Mouse (Mus musculus) midbrain, embryonic 12.5 days (tissue): ENCODE data around the gene Olfr572. TPM values are rescaled to one million over a fixed set of nuclear protein-coding genes. Genes with fewer than 3 reads are reported as not detected.

ENCODE experiments used
- ATAC-seq: fragments of 200-750 bp; cut with Nextera tagmentation; 2 replicates; pipeline ENCODE4 v1.8.0; 2017; ENCODE audit warnings: low read depth, moderate TSS enrichment, moderate library complexity; ENCODE audit not compliant: low FRiP score
- H3K27ac ChIP-seq: fragments of 300-500 bp; sonication (generic); replicated peaks from 2 replicates; pipeline ENCODE4 v1.5.1; 2016; ENCODE audit warnings: mild to moderate bottlenecking
- H3K27me3 ChIP-seq: fragments of 300-500 bp; sonication (generic); 2 replicates; pipeline ENCODE4 v1.6.1; 2016; ENCODE audit warnings: mild to moderate bottlenecking
- H3K36me3 ChIP-seq: fragments of 300-500 bp; sonication (generic); 2 replicates; pipeline ENCODE4 v1.6.1; 2016
- H3K4me1 ChIP-seq: fragments of 300-500 bp; sonication (generic); 2 replicates; pipeline ENCODE4 v1.6.1; 2016
- H3K4me2 ChIP-seq: fragments of 300-500 bp; sonication (generic); replicated peaks from 2 replicates; pipeline ENCODE4 v1.6.1; 2016; ENCODE audit warnings: mild to moderate bottlenecking, moderate library complexity
- H3K4me3 ChIP-seq: fragments of 300-500 bp; sonication (generic); 2 replicates; pipeline ENCODE4 v1.5.1; 2016; ENCODE audit warnings: mild to moderate bottlenecking
- H3K9ac ChIP-seq: fragments of 300-500 bp; sonication (generic); replicated peaks from 2 replicates; pipeline ENCODE4 v1.6.1; 2016; ENCODE audit warnings: mild to moderate bottlenecking, moderate library complexity
- H3K9me3 ChIP-seq: fragments of 300-500 bp; sonication (generic); 2 replicates; pipeline ENCODE4 v1.6.1; 2016; ENCODE audit warnings: mild to moderate bottlenecking
- WGBS: fragments of 180-500 bp; shearing (Covaris S2); methylation state at CpG from one replicate; pipeline ENCODE4 v1.1.7; 2016; 5-methylcytosine and 5-hydroxymethylcytosine counted together
- polyA plus RNA-seq: library from polyadenylated mRNA; unstranded; fragments of >200 nt; fragmentation: Nextera tagmentation; extraction: Ambion mirVana; gene quantifications from 2 replicates; pipeline ENCODE4 v1.2.1, GENCODE M21; 2016

The Olfr572 gene
- polyA plus RNA-seq, 1 experiment from 2014 or later: not detected

DNA sequence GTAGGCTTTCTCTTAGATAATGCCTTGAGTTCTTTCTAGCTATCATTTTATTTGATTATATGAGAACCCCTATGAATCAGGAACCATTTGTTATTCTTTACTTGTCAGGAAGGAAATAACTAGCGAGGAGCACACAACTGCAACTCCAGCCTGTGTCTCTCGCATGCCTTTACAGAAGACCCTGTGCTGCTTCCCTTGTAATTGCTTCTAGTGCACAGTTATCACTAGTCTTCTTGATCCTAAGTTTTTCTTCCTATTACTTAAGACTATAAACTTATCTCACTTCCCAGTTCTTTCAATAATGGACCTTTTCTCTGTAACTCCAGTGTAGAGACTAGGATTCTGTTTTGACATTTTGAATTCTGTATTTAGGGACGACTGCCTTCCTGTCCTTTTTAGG is 33.9 kb downstream of the Olfr572 start:
- no peak overlapping the region for H3K27ac ChIP-seq
- 77% methylated on average over 3 of the region's 3 CpGs for WGBS

DNA sequence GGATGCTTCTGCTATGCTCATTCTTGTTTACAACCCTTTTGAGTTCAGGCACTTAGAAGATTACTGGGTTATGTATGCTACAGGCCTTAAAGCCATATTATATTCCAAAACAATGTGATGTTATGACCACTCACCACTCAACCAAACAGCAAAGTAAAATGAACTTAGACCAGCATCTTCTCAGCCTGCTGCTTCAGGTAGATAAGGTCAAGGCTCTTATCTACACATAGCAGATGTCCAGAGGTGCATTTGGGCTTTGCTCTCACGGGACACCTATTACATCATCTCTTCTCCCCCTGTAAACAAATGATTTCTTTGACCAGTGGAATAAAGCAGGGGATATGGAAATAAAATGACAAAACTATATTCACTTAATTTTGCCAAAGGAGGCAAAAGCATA is 34.4 kb downstream of the Olfr572 start, which contains the start of gene Olfr575:
Olfr575 (minus strand) TSS at position 183 of the 400 bp plus-strand sequence.
- WGBS: 71% methylated on average over 1 of the region's 1 CpGs
- no peak within 1 kb of the TSS for H3K27ac ChIP-seq
- no peak for ATAC-seq
- no peak within 1 kb of the TSS for H3K4me3 ChIP-seq
- H3K36me3 ChIP-seq: no peaks in the 10 kb centered on the region
- H3K9me3 ChIP-seq: no peaks in the 10 kb centered on the region
- no peak within 1 kb of the TSS for H3K9ac ChIP-seq
- no peak within 1 kb of the TSS for H3K4me2 ChIP-seq
- no peaks in the 10 kb centered on the region for H3K4me1 ChIP-seq
- no peaks in the 10 kb centered on the region for H3K27me3 ChIP-seq

More for the DNA sequence above, 33.9 kb downstream of the Olfr572 start:
- Histone ChIP-seq H3K4me3 (no peak overlapping the region), H3K4me2 (no peak overlapping the region), H3K9me3 (no peaks in the 10 kb centered on the region), H3K27me3 (no peaks in the 10 kb centered on the region), H3K36me3 (no peaks in the 10 kb centered on the region), H3K9ac (no peak overlapping the region), H3K4me1 (no peaks in the 10 kb centered on the region)
- ATAC-seq: no peak

DNA sequence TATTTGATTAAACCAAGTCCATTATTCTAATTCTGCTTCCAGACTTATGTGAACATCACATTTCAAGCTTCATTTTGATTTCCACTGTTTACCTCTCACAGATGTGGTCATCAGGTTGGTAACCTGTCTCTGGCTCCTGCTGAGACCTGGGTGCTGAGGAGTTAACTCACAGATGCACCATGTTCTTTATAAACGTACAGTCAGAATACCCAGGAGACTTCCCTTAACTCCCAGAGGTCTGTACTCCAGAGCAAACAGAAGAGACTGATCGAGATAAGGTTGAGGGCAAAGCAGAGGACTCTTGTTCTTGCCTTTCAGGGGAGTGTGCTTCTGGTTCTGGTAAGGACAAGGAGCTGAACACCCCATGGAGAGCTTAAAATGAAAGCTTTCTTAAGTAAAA is 38.2 kb downstream of the Olfr572 start, which contains the start of gene Olfr576:
Olfr576 (plus strand) TSS at position 301 of the 400 bp plus-strand sequence.
- H3K4me2 ChIP-seq: no peak within 1 kb of the TSS
- WGBS: 67% methylated on average over 2 of the region's 2 CpGs
- no peak within 1 kb of the TSS for H3K27ac ChIP-seq
- ATAC-seq: no peak
- H3K9ac ChIP-seq: no peak within 1 kb of the TSS
- H3K4me1 ChIP-seq: no peaks in the 10 kb centered on the region
- H3K4me3 ChIP-seq: no peak within 1 kb of the TSS
- H3K27me3 ChIP-seq: no peaks in the 10 kb centered on the region
- no peaks in the 10 kb centered on the region for H3K36me3 ChIP-seq
- H3K9me3 ChIP-seq: no peaks in the 10 kb centered on the region

DNA sequence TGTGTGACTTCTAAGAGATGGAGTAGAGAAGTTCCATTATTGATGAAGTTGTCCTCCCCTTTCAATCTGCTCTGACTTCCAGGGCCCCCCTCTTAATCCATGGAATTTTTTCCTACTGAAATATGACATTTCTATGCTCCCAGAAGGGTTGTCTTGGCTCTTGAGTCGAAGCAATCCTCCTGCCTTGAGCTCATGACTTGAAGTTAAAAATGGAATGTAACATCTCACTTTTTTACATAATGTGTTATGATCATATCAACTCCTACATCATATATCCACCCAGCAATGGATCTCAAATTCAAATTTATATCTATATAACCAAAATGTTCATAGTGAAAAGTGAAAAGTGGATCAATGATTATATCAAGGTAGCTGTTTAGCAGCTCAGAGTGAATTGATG is 50.2 kb downstream of the Olfr572 start:
- no peak for ATAC-seq
- Histone ChIP-seq H3K4me1 (no peaks in the 10 kb centered on the region), H3K27ac (no peak overlapping the region), H3K9ac (no peak overlapping the region), H3K36me3 (no peaks in the 10 kb centered on the region), H3K9me3 (no peaks in the 10 kb centered on the region), H3K27me3 (no peaks in the 10 kb centered on the region), H3K4me2 (no peak overlapping the region), H3K4me3 (no peak overlapping the region)
- 46% methylated on average over 1 of the region's 1 CpGs for WGBS

DNA sequence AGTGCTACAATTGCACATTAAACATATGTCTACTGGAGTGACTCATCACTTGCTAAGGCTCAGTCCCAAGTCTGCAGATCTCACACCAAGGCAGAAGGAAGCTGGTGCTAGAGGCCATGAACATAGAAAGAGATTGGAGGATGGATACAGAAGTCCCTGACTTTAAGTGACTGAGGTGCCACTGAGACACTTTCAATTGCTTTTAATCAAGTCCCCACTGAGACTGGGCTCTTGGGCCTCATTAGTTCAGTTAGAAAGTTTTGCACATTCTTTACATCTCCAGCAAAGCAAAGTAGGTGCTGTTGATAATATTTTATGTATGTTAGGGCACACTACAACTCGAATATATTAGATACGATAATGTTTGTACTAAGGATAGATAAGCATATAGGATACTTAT is 51.6 kb downstream of the Olfr572 start, which contains the start of gene Olfr577:
Olfr577 (minus strand) TSS at position 101 of the 400 bp plus-strand sequence.
- H3K4me1 ChIP-seq: no peaks in the 10 kb centered on the region
- H3K36me3 ChIP-seq: no peaks in the 10 kb centered on the region
- no peak within 1 kb of the TSS for H3K27ac ChIP-seq
- 88% methylated on average over 2 of the region's 2 CpGs for WGBS
- H3K27me3 ChIP-seq: no peaks in the 10 kb centered on the region
- no peak within 1 kb of the TSS for H3K9ac ChIP-seq
- H3K9me3 ChIP-seq: no peaks in the 10 kb centered on the region
- no peak for ATAC-seq
- H3K4me3 ChIP-seq: no peak within 1 kb of the TSS
- H3K4me2 ChIP-seq: no peak within 1 kb of the TSS

Other genes with a start within 250 kb of the Olfr572 start
- gene Trim68, start 237.1 kb upstream of the Olfr572 start, polyA plus RNA-seq: 9.5 and 9.6 TPM in 2 replicates
- gene Olfr557, start 228.5 kb upstream of the Olfr572 start, polyA plus RNA-seq: not detected in 2 replicates
- not detected in 2 replicates for gene Olfr558, start 222.2 kb upstream of the Olfr572 start, polyA plus RNA-seq
- not detected in 2 replicates for gene Olfr33, start 205.3 kb upstream of the Olfr572 start, polyA plus RNA-seq
- not detected in 2 replicates for gene Olfr559, start 196.9 kb upstream of the Olfr572 start, polyA plus RNA-seq
- not detected in 2 replicates for gene Olfr560, start 165.0 kb upstream of the Olfr572 start, polyA plus RNA-seq
- gene Olfr78, start 164.9 kb upstream of the Olfr572 start, polyA plus RNA-seq: not detected in 2 replicates
- gene Olfr561, start 153.2 kb upstream of the Olfr572 start, polyA plus RNA-seq: not detected in 2 replicates
- not detected in 2 replicates for gene Olfr564, start 120.9 kb upstream of the Olfr572 start, polyA plus RNA-seq
- gene Olfr566, start 65.6 kb upstream of the Olfr572 start, polyA plus RNA-seq: not detected in 2 replicates
- not detected in 2 replicates for gene Olfr568, start 47.3 kb upstream of the Olfr572 start, polyA plus RNA-seq
- not detected in 2 replicates for gene Olfr569, start 33.5 kb upstream of the Olfr572 start, polyA plus RNA-seq
- not detected in 2 replicates for gene Olfr570, start 29.8 kb upstream of the Olfr572 start, polyA plus RNA-seq
- gene Olfr571, start 6.9 kb upstream of the Olfr572 start, polyA plus RNA-seq: not detected in 2 replicates
- not detected in 2 replicates for gene Olfr573-ps1, start 18.2 kb downstream of the Olfr572 start, polyA plus RNA-seq
- gene Olfr574, start 24.1 kb downstream of the Olfr572 start, polyA plus RNA-seq: not detected in 2 replicates
- not detected in 2 replicates for gene Olfr575, start 34.4 kb downstream of the Olfr572 start, polyA plus RNA-seq
- not detected in 2 replicates for gene Olfr576, start 38.3 kb downstream of the Olfr572 start, polyA plus RNA-seq
- not detected in 2 replicates for gene Olfr577, start 51.5 kb downstream of the Olfr572 start, polyA plus RNA-seq
- gene Olfr578, start 64.9 kb downstream of the Olfr572 start, polyA plus RNA-seq: not detected in 2 replicates
- not detected in 2 replicates for gene Olfr582, start 113.6 kb downstream of the Olfr572 start, polyA plus RNA-seq
- not detected in 2 replicates for gene Olfr583, start 126.9 kb downstream of the Olfr572 start, polyA plus RNA-seq
- gene Olfr584, start 157.5 kb downstream of the Olfr572 start, polyA plus RNA-seq: not detected in 2 replicates
- gene Olfr585, start 173.3 kb downstream of the Olfr572 start, polyA plus RNA-seq: not detected in 2 replicates
- gene Olfr586, start 201.2 kb downstream of the Olfr572 start, polyA plus RNA-seq: not detected in 2 replicates
- gene Olfr588-ps1, start 216.5 kb downstream of the Olfr572 start, polyA plus RNA-seq: not detected in 2 replicates
- gene Olfr589, start 231.9 kb downstream of the Olfr572 start, polyA plus RNA-seq: not detected in 2 replicates